Mouse (Mus musculus) central nervous system, embryonic 11.5 days (tissue): ENCODE measurements around the gene Esm1. TPM values are rescaled to one million over a fixed set of nuclear protein-coding genes. Genes with fewer than 3 reads are reported as not detected.

ENCODE experiments used
- polyA plus RNA-seq: library from polyadenylated mRNA; depleted of rRNA; stranded (reverse); fragments of >200 nt; gene quantifications from 2 replicates; pipeline ENCODE4 v1.2.3, GENCODE M21; 2012; rRNA removed

The Esm1 gene
- 0.91 and 1.3 TPM in 2 replicates for polyA plus RNA-seq

GRCm38 (mm10) chr13:113209624-113210023, at the start of gene Esm1:
Esm1 (plus strand) TSS chr13:113209659.

GRCm38 (mm10) chr13:113225811-113226210, 16.4 kb downstream of the Esm1 start, which contains the start of gene Gzmk:
Gzmk (minus strand) TSS chr13:113225908.

Other genes with a start within 250 kb of the Esm1 start
- 2.4 and 5.5 TPM in 2 replicates for gene Ccno, start 221.9 kb upstream of the Esm1 start, polyA plus RNA-seq
- 0.93 and 2.2 TPM in 2 replicates for gene Mcidas, start 215.8 kb upstream of the Esm1 start, polyA plus RNA-seq
- 0.58 and 1.5 TPM in 2 replicates for gene Cdc20b, start 174.5 kb upstream of the Esm1 start, polyA plus RNA-seq
- gene Gpx8, start 163.2 kb upstream of the Esm1 start, polyA plus RNA-seq = 75.5 and 79.6 TPM in 2 replicates
- gene Gzma, start 108.7 kb upstream of the Esm1 start, polyA plus RNA-seq = not detected in 2 replicates
- gene Gzmk, start 16.2 kb downstream of the Esm1 start, polyA plus RNA-seq = not detected in 2 replicates
- 2.3 and 8.0 TPM in 2 replicates for gene BC067074, start 83.5 kb downstream of the Esm1 start, polyA plus RNA-seq